Mouse (Mus musculus) kidney, postnatal 36 days (tissue): ENCODE measurements at regions not wholly inside any gene's neighbourhood (a gene's known extent, or its start where the extent isn't known, plus 50 kb on each side); places are given as distances from the start of the nearest gene placed in this dataset.
"Not testable (repeated sequence)": the region's sequence is repeated elsewhere in the genome, so short reads cannot be mapped to it uniquely, and the experiment has no call there.

ENCODE experiments used
- DNase-seq, 2 experiments: peaks; one replicate each; pipeline ENCODE4 v3.0.0; 2021 to 2022; ENCODE audit warnings: mixed read lengths in 2 of 2

DNA sequence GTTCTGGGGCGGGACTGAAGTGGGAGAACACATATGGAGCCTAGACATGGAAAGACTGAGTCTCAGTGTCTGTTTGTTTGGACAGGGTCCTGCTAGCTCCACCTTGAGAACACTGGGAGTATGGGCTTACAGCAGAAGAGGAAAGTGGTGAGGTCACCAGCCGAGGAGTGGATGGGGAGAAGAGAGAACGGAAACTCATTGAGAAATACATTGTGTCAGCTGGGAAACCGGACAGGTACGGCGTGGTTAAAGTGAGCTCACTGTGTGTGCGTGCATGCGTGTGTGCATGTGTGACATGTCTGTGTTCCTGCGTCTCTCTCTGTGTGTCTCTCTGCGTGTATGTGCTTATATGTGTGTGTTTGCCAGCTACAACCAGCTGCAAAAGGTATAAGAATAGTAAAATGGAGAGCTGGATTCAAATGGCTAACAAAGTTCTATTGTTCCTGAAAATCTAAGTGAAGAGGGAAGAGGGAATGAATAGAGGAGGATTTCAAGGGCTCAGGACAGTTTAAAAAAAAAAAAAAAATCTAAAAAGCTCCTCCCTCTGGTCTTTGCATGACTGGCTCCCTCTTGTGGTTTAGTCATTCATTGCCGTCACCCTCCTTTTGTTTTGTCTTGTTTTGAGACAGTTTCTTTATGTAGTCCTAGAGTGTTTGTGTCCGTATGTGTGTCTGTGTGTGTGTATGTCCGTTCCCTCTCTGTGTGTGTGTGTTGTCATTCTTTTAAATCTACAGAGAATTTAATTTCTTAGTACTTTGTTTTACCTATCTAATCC lies 52.0 kb upstream of the Ak4 start:
- peak; percentile 73 to 76 for DNase-seq

DNA sequence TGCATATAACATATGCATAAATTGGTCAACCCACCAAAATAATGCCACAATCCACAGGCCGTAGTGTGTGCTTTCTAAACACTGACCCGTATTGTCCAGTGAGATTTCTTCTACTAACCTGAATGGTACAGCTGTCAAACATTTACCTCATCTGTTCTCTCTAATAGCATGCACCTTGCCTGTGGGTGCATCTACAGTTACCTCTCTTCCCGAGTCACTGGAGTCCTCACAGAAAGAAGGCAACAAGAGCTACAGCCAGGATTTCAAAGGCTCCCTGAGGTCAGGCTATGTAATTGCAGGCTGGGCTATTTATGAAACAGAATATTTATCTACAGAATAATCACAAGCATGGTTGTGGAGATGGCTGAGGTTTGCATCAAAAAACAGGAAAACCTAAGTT lies 53.8 kb upstream of the Ak4 start:
- DNase-seq = peak; percentile 31 to 69

GRCm38 (mm10) chr4:101364716-101365115 lies 54.4 kb upstream of the Ak4 start:
- peak; percentile 73 to 92 for DNase-seq

DNA sequence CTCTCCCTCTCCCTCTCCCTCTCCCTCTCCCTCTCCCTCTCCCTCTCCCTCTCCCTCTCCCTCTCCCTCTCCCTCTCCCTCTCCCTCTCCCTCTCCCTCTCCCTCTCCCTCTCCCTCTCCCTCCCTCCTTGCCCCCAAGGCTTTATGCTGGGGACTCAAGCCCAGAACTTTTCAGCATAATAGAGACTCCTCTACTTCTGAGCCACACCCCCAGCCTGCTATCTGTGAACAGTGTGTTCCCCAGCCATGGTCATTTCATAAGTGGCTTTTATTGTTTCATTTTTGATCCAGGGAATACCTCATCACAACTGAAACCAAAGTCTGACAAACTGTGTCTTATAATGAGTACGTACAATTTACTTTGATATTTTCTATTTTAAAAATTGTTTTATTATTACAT lies 55.8 kb upstream of the Ak4 start:
- not testable (repeated sequence) for DNase-seq

DNA sequence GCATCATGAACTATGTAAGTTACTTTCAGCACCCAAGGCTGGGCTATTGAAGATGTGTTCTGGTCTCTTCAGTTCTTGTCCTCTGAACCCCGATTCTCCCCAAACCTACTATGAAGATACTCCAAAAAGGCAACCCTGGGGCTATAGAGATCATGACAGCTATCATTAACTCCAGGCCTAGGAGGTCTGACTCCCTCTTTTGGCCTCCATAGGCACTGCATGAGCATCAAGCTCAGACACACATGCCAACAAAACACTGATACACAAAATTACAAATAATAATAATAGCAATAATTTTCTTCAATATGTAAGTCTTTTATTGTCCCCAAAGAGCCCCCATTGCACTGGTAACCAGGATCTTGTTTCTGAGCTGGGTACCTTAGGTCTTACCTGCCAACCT lies 57.3 kb upstream of the Ak4 start:
- peak in 1 of 2 experiments; percentile 36 for DNase-seq

GRCm38 (mm10) chr4:101360296-101360695 lies 58.8 kb upstream of the Ak4 start:
- peak; percentile 41 to 80 for DNase-seq

DNA sequence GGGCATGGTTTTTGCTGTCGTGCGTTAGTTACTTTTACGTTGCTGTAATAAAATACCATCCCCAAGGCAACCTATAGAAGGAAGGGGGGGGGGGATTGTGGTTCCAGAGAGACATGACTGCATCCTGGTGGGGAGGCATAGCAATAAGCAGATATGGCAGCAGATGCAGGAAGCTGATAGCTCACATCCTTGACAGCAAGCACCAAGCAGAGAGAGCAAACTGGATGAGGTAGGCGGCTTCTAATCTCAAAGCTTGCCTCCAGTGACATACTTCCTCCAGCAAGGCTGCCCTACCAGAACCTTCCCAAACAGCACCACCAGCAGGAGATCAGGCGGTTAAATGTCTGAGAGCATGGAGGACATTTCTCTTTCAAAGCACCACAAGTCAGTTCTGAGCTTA lies 60.0 kb upstream of the Ak4 start:
- no peak for DNase-seq

- DNase-seq = no peak
Observed at GRCm38 (mm10) chr4:101358525-101358924, 60.6 kb upstream of the Ak4 start.

- DNase-seq = peak; percentile 34 to 70
Observed at GRCm38 (mm10) chr4:101357923-101358322, 61.2 kb upstream of the Ak4 start.

DNA sequence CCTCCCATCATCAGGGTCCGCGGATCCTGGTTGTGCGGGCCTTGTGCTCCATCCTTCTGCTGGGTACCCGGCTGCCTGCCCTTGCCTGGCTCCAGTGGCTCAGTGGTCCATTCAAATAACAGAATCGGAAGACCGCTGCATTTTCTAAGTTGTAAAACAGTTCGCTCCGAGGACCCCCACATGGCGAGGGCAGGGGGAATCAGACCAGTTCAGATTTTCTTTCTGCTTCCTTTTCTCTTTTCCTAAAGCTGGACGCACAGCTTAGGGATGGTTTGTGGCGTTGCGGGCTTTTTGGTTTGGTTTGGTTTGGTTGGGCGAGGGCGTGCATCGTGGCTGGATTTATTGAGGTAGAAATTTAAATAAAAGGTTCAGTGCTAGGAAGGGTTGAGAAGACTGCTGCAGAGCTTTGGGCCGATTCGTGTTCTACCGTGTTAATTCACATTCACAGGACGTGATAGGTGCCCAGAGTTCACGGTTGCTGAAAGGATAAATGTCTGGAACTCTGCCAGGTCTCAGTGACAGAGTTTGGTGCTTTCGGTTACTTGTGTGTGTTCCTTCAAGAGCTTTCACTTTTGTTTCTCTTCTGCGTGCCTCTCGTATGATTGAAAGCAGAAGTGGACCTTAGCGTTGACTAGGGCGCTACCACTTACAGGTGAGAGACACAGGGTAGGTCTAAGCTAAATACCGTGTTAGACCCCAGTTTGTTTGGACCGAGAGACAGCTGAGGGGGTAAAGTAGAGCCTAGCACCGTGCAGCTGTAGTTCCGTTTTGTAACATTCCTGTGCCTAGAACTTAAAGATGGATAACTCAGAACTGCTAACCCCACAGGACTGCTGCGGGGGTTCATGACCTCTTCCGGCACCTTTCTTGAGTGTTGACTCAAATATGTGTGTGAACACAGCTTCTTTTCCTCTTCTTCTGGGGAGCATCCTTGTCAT lies 61.9 kb upstream of the Ak4 start:
- DNase-seq = peak; percentile 67 to 84

- DNase-seq = peak; percentile 91 to 92
Observed at GRCm38 (mm10) chr4:101356093-101356953, 62.8 kb upstream of the Ak4 start.

GRCm38 (mm10) chr4:101355431-101356092 lies 63.5 kb upstream of the Ak4 start:
- DNase-seq = peak; percentile 70 to 78

DNA sequence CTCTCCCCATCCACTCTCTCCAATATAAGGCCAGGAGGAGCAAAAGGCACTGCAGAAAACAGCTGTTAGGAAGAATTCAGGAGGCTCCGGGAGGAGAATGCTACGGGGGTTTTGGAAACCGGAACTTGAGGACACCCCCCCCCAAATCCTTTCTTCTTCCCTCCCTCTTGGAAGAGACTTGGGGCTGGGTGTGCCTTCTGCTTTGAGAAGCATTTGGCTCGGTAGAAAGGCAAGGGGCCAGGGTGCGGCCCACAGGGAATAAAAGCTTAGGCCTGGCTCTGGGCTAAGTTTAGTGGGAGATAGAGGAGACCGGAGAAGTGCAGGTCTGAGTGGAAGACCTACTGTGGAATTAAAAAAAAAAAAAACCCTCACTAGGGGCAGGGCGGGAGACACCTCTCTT lies 64.1 kb upstream of the Ak4 start:
- peak; percentile 62 to 65 for DNase-seq

DNA sequence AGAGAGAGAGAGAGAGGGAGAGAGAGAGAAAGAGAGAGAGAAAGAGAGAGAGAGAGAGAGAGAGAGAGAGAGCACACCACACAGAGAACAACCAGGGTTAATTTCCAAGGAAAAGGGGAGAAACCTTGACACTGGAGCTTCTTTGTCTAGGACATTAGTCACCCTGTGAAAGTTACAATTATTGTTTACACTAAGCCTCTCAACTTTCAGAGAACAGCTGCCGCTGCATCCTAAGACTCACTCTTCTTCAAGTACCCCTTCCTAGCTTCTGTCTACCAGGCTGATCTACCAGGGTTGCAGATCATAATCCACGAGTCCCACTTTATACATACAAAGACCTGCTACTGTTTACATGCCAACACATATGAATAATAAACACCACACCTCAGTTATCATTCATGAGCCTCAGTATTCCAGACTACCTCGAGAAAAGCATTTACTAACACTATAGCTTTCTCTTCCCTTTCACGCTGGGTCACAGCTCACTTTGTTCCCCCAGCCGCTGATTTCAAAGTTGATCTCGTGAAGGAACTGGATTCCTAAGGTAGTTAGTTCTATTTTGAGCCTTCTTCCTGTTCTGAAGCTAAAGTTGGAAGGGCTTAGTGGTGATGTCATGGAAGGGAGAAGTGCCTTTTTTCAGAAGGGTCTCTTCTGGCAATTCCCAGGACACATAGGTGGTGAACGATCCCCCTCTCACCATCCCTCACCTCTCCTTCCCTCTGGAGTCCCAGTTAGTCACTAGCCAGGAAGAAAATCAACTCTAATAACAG lies 64.8 kb upstream of the Ak4 start:
- no peak for DNase-seq

DNA sequence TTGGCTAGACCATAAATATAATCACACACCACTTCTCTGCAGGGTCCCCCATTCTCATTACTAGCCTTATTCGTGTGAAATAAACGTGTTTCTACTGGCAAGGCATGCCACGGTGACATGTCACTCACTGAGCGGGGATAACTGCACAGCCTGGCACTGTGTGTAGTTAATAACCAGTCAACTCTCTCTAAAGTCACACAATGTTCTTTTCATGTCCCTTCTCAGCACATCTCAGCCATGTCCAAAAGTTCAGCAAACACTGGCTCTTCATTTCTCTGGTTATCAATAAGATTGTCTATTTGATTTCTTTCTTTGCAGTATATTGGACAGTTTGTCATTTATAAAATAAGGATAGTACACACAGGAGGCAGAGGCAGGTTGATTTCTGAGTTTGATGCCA lies 66.9 kb upstream of the Ak4 start:
- DNase-seq = no peak

DNA sequence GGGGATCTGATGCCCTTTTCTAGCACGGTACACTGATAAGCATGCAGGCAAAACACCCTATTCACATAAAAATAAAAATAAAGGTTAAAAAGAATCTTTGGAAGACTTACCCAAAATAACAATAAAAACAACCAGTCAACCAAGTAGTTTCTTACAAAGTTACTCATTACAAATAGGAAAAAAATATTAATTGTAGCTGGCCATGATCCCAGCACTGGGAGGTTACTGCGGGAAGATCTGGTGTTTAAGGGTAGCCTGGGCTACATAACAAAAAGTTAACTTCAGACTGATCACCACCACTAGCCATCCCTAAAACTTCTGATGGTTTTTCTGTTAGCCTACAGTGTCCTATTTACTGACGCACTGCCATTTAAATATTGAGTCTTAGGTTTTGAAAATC lies 67.4 kb upstream of the Ak4 start:
- no peak for DNase-seq

- DNase-seq = peak in 1 of 2 experiments; percentile 32
Observed at GRCm38 (mm10) chr4:101350656-101351055, 68.4 kb upstream of the Ak4 start.

DNA sequence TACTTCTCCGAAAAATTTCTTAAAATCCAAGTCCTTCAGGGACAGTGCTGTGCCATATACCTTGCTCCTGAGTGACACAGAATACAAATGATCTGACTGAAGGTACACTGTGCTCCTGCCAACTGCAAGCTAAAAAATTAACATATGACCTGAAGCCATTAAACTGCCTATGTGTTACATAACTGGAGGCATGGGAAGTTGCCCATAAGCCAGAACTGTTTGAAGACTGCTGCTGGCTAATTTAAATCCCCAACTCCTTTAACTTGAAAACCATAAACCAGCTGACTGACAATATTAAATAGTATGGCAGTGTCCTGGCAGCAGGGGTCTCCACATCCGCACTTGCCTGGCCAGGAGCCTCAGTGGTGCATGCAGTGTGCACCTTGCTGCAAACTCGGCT lies 68.9 kb upstream of the Ak4 start:
- peak; percentile 60 to 83 for DNase-seq

DNA sequence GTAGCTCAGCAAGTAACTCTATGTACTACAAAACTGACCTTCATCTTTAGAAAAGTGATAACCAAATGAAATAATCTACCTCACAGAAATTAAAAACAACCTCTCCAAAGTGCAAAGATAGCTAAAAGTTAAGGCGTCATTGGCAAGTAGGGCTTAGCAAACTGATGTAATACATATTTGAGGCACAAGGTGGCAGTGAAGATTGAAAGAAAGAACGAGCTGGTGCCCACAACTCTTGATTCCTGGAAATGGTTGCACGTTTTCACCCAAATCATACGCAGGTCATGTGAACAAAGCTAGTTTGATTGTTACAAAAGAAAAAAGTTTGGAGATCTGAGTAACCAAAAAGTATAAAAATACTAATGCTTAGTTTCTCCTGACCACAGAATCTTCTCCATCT lies 69.7 kb upstream of the Ak4 start:
- DNase-seq = peak; percentile 72 to 75

DNA sequence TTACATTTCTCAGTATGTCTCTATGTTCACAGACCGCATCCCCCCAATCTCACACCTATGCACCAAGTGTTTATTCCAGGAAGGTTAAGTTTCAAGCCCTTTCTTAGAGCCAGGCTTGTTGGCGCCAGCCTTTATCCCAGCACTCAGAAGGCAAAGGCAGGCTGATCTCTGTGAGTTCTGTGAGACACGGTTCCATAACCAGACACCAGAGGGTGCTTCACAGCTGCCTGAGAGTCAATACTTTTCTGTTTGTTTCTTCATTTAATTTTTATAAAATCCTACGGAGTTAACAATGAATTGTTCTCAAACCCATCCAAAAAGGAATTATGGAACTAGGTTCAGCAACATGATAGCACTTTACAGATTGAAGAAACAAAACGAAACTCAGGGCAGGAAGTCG lies 71.8 kb upstream of the Ak4 start:
- peak in 1 of 2 experiments; percentile 40 for DNase-seq

DNA sequence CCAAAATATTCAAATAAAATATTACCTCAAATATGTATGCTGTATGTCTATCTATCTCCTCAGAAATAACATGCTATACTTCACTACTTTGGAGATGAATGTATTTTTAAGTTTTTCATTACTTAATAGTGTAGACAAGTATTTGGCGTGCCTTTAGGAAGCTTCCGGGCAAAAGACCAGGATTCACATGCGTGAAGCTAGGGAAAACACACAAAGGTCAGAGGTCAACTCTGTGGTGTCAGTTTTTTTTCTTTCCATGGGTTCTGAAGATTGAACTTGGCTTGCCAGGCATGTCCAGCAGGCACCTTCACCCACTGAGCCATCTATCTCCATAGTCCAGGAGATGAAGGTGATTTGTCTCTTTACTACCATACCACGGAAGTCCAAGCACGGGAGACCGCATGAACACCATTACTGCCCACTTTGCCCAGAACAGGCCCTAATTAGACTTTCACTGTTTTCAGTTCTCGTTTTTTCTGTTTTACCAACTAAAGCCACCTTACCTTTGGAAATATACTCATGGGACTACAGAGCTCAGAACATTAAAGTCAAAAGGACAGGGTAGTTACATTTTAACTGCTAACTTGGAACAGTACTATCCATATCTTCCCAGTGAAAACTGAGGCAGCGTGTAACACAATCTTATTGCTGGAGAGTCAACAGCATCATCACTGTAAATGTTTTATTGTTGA lies 76.9 kb upstream of the Ak4 start:
- DNase-seq = no peak
